Mouse (Mus musculus): ENCODE measurements around the gene Iqce.

DNA sequence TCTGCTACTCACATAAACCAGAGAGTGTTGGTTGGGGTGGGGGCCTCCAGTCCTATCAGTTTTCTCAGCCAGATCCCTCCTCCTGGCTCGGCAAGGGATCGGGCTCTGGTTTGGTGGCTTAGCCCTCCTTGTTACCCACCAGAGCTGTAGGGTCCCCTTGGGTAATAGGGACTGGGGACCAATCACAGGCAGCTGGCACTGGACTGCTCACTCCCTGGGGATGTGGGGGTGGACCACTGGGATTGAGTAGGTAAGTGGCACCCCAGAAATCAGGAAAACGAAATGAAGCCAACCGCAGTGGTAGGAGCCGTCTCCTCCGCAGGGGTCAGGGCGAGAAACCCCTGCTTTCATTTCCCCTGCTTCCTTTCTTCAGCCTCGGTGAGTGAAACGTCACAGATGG, 81.1 kb downstream of the Iqce start:
- TF ChIP-seq CTCF (IDR thresholded peaks at IDR 0.05; ENCODE audit: low read depth, low read length) (no peak), POLR2A (IDR thresholded peaks at IDR 0.05; ENCODE audit: extremely low read depth, insufficient read depth, low read length) (no peak)
